In genomic region chr2:163438246-163438618, GRCm38 (mm10) we compare ENCODE assay signal across 8 mouse cellular contexts. TPM values are rescaled to one million over a fixed set of nuclear protein-coding genes. Genes with fewer than 3 reads are reported as not detected.
DNase-seq lines count a peak whose midpoint lies in the region; ATAC-seq lines count a peak whose summit lies in the region.

TSS of gene Gdap1l1 (plus strand) at chr2:163438476.

- H3K27me3 ChIP-seq in lung, embryonic 16.5 days (ENCODE audit: control insufficient read depth, insufficient read depth, low read depth, low read length): peaks cover 16% of the 10 kb centered on the region
- H3K27me3 ChIP-seq in hindbrain, embryonic 10.5 days (ENCODE audit: insufficient read depth, poor library complexity, severe bottlenecking): peaks cover 21% of the 10 kb centered on the region

- H3K4me2 ChIP-seq in lung, embryonic 16.5 days (ENCODE audit: low read depth, low read length): peak within 1 kb of the TSS; percentile 46

- H3K4me3 ChIP-seq in lung, embryonic 16.5 days (ENCODE audit: low read length): peak within 1 kb of the TSS; percentile 18; the same call in 1 of the 2 replicates
- peak within 1 kb of the TSS; percentile 72 for H3K4me3 ChIP-seq in hindbrain, embryonic 10.5 days

- H3K27ac ChIP-seq in lung, embryonic 16.5 days (ENCODE audit: low read length): no peak within 1 kb of the TSS
- H3K27ac ChIP-seq in hindbrain, embryonic 10.5 days: peak within 1 kb of the TSS; percentile 90

- no peak for DNase-seq in lung, postnatal 14 days
- DNase-seq in hindbrain, embryonic 10.5 days (ENCODE audit: low spot score): peak; percentile 42
- DNase-seq in left cerebral cortex, postnatal 25 days (ENCODE audit: low spot score in 2 of 2): peak; percentile 78 to 86
- peak; percentile 83 for DNase-seq in retina, postnatal 1 day
- no peak for DNase-seq in thymus, adult 18-20 months
- no peak for DNase-seq in spleen, postnatal 4 days (ENCODE audit: low spot score in 2 of 2)

- no peaks in the 10 kb centered on the region for H3K36me3 ChIP-seq in lung, embryonic 16.5 days (ENCODE audit: control insufficient read depth, insufficient read depth, low read length)
- no peaks in the 10 kb centered on the region for H3K36me3 ChIP-seq in hindbrain, embryonic 10.5 days

- ATAC-seq in lung, embryonic 16.5 days (ENCODE audit: low read depth): no peak
- peak; percentile 24; the same call in 1 of the 2 replicates for ATAC-seq in common myeloid progenitor, adult 5-6 weeks (replicated peaks; ENCODE audit: low read depth, poor library complexity, severe bottlenecking)

- H3K4me1 ChIP-seq in lung, embryonic 16.5 days (replicated peaks; ENCODE audit: control insufficient read depth, insufficient read depth, low read length): 0 out of 2 replicates have a peak, but pooled peaks cover 2% of the 10 kb centered on the region
- H3K4me1 ChIP-seq in hindbrain, embryonic 10.5 days (replicated peaks): peaks cover 35% of the 10 kb centered on the region

- intact Hi-C loops in left cerebral cortex, postnatal 25 days (cut with DNase I): loop anchor here (2.0 kb wide), 1 partner anchor 19 kb away; no protein-coding TSS in a partner anchor

- whole genome bisulfite sequencing in lung, embryonic 16.5 days: 1% methylated on average over 16 of the region's 18 CpGs
- WGBS in hindbrain, embryonic 10.5 days: under 1% methylated on average over 18 of the region's 18 CpGs

- no peaks in the 10 kb centered on the region for H3K9me3 ChIP-seq in lung, embryonic 16.5 days (ENCODE audit: control insufficient read depth, low read length)
- H3K9me3 ChIP-seq in hindbrain, embryonic 10.5 days: no peaks in the 10 kb centered on the region

- no peak within 1 kb of the TSS for H3K9ac ChIP-seq in lung, embryonic 16.5 days (ENCODE audit: low read length)

RNA-seq across cellular contexts. Expression of gene Gdap1l1, which starts in this region (rescaled TPM):
- polyA plus RNA-seq in lung, embryonic 16.5 days (2015; fragmentation: Nextera tagmentation; extraction: Ambion mirVana): 0.89 and 0.92 TPM in 2 replicates
- total RNA-seq in common myeloid progenitor, adult 5-6 weeks (2017): 0.73 TPM in 1 of 2 replicates, not detected in the other
- polyA plus RNA-seq in hindbrain, embryonic 10.5 days (2016; fragmentation: Nextera tagmentation; extraction: Ambion mirVana): 19.0 and 54.8 TPM in 2 replicates
- total RNA-seq in left cerebral cortex, postnatal 25 days (2021): 10 to 100 TPM; 68.8 to 77.1 TPM

Comparison
In these comparisons a context has a peak if more than half of its experiments do, and no peak if none do; other contexts are left out.
1. RNA of gene Gdap1l1 (total RNA-seq): 68.8 to 77.1 TPM in left cerebral cortex, postnatal 25 days; 0.73 TPM in common myeloid progenitor, adult 5-6 weeks; every median in the first group is over 10 times any median in the second.
2. RNA of gene Gdap1l1 (polyA plus RNA-seq): 19.0 to 54.8 TPM in hindbrain, embryonic 10.5 days; 0.89 to 0.92 TPM in lung, embryonic 16.5 days; every median in the first group is over 10 times any median in the second.
3. Peak in ATAC-seq in common myeloid progenitor, adult 5-6 weeks; RNA of the gene not detected or under 1 TPM.
4. DNase-seq: peak in hindbrain, embryonic 10.5 days (single experiment), left cerebral cortex, postnatal 25 days (2 of 2) and retina, postnatal 1 day (single experiment); none in lung, postnatal 14 days (single experiment), thymus, adult 18-20 months (0 of 2) and spleen, postnatal 4 days (0 of 2).